In genomic region chr10:81025047-81025621, GRCm38 (mm10) we compare ENCODE assay signal across 9 mouse cellular contexts. TPM values are rescaled to one million over a fixed set of nuclear protein-coding genes. Genes with fewer than 3 reads are reported as not detected.
DNase-seq lines count a peak whose midpoint lies in the region; ATAC-seq and TF ChIP-seq lines count a peak whose summit lies in the region.
"Had no signal": no experiment of that assay in that cellular context is flagged by ENCODE, and none has a peak within 500 bp of the region (broad histone marks: within the 10 kb centered on the region; RNA-seq: fewer than 3 reads in every experiment).

No protein-coding gene starts in this region.

- WGBS in midbrain, embryonic 14.5 days, result 2% methylated on average over 39 of the region's 43 CpGs

- TF ChIP-seq CTCF in layer of hippocampus, adult 2 months (conservative IDR thresholded peaks at IDR 0.05), result no peak

- peak overlapping the region; percentile 86 for H3K9ac ChIP-seq in midbrain, embryonic 14.5 days (replicated peaks; ENCODE audit: low read length)

- H3K36me3 ChIP-seq in midbrain, embryonic 14.5 days (ENCODE audit: control insufficient read depth, insufficient read depth, low read length), result peaks cover 18% of the 10 kb centered on the region

- 0 out of 2 replicates have a peak, but pooled peaks cover 2% of the 10 kb centered on the region for H3K27me3 ChIP-seq in midbrain, embryonic 14.5 days (ENCODE audit: control insufficient read depth, insufficient read depth, low read length)

- H3K4me3 ChIP-seq in layer of hippocampus, adult 2 months, result peak overlapping the region; percentile 78
- peak overlapping the region; percentile 54 for H3K4me3 ChIP-seq in midbrain, embryonic 14.5 days (replicated peaks; ENCODE audit: low read depth, low read length)

- H3K27ac ChIP-seq in layer of hippocampus, adult 2 months, result peak overlapping the region; percentile 95
- 0 out of 2 replicates have a peak overlapping the region, but pooled peaks have one; percentile 41 for H3K27ac ChIP-seq in midbrain, embryonic 14.5 days (replicated peaks; ENCODE audit: low read depth, low read length)
- H3K27ac ChIP-seq: macrophage had no signal

- no peaks in the 10 kb centered on the region for H3K9me3 ChIP-seq in midbrain, embryonic 14.5 days (ENCODE audit: control insufficient read depth, low read length)

- peak; percentile 66 for ATAC-seq in midbrain, embryonic 14.5 days (ENCODE audit: low FRiP score, low TSS enrichment)

- DNase-seq in layer of hippocampus, adult 2 months (ENCODE audit: low spot score in 2 of 2), result no peak
- DNase-seq in layer of hippocampus, adult 18-20 months (ENCODE audit: low spot score in 2 of 2), result no peak
- peak; percentile 63 for DNase-seq in cerebellum, postnatal 10 days
- peak; percentile 37 for DNase-seq in heart, postnatal 4 days
- DNase-seq in midbrain, embryonic 14.5 days, result peak; percentile 64
- no peak for DNase-seq in thymus, postnatal 0 days (ENCODE audit: low spot score)
- DNase-seq in layer of hippocampus, postnatal 36 days, result no peak
- no peak for DNase-seq in lung, adult 18-20 months

- peaks cover 14% of the 10 kb centered on the region for H3K4me1 ChIP-seq in midbrain, embryonic 14.5 days (ENCODE audit: control insufficient read depth, insufficient read depth, low read length)

- H3K4me2 ChIP-seq in midbrain, embryonic 14.5 days (ENCODE audit: low read length), result peak overlapping the region; percentile 78

RNA-seq across cellular contexts. Expression of gene Diras1, which starts 0.3 kb away (rescaled TPM):
- total RNA-seq in layer of hippocampus, adult 2 months (2021), result 100 to 1,000 TPM in 1 of 2 experiments, 10 to 100 TPM in 1; 95.2 to 100 TPM
- total RNA-seq in layer of hippocampus, adult 18-20 months (2021), result 10 to 100 TPM; 96.6 to 98.2 TPM
- not detected for total RNA-seq in heart, postnatal 4 days (2021)
- 24.0 and 55.4 TPM in 2 replicates for polyA plus RNA-seq in midbrain, embryonic 14.5 days (2014; fragmentation: Nextera tagmentation; extraction: Ambion mirVana)
- 0.04 TPM in 1 of 2 replicates, not detected in the other for polyA plus RNA-seq in thymus, postnatal 0 days (2015; fragmentation: Nextera tagmentation; extraction: Ambion mirVana)
- 10 to 100 TPM; 96.5 to 98.1 TPM for total RNA-seq in layer of hippocampus, postnatal 36 days (2021)
- polyA plus RNA-seq: macrophage had no signal

RNA-seq across cellular contexts. Expression of gene Gng7, which starts 10.4 kb away (rescaled TPM):
- total RNA-seq in layer of hippocampus, adult 2 months (2021), result 100 to 1,000 TPM; 161 to 176 TPM
- 100 to 1,000 TPM; 166 to 173 TPM for total RNA-seq in layer of hippocampus, adult 18-20 months (2021)
- under 1 TPM; 0.38 to 0.47 TPM for total RNA-seq in heart, postnatal 4 days (2021)
- polyA plus RNA-seq in midbrain, embryonic 14.5 days (2014; fragmentation: Nextera tagmentation; extraction: Ambion mirVana), result 11.5 and 11.6 TPM in 2 replicates
- 1.5 and 1.8 TPM in 2 replicates for polyA plus RNA-seq in thymus, postnatal 0 days (2015; fragmentation: Nextera tagmentation; extraction: Ambion mirVana)
- total RNA-seq in layer of hippocampus, postnatal 36 days (2021), result 100 to 1,000 TPM; 161 to 175 TPM

RNA-seq across cellular contexts. Expression of gene Slc39a3, which starts 12.1 kb away (rescaled TPM):
- total RNA-seq in layer of hippocampus, adult 2 months (2021), result 10 to 100 TPM; 60.8 to 66.1 TPM
- total RNA-seq in layer of hippocampus, adult 18-20 months (2021), result 10 to 100 TPM; 62.1 to 64.4 TPM
- total RNA-seq in heart, postnatal 4 days (2021), result 1 to 10 TPM; 7.6 to 7.8 TPM
- 32.4 and 34.9 TPM in 2 replicates for polyA plus RNA-seq in midbrain, embryonic 14.5 days (2014; fragmentation: Nextera tagmentation; extraction: Ambion mirVana)
- 16.0 and 16.8 TPM in 2 replicates for polyA plus RNA-seq in thymus, postnatal 0 days (2015; fragmentation: Nextera tagmentation; extraction: Ambion mirVana)
- 10 to 100 TPM; 69.6 to 71.4 TPM for total RNA-seq in layer of hippocampus, postnatal 36 days (2021)

RNA-seq across cellular contexts. Expression of gene Sgta, which starts 34.8 kb away (rescaled TPM):
- 100 to 1,000 TPM; 176 TPM for total RNA-seq in layer of hippocampus, adult 2 months (2021)
- 100 to 1,000 TPM; 180 to 183 TPM for total RNA-seq in layer of hippocampus, adult 18-20 months (2021)
- total RNA-seq in heart, postnatal 4 days (2021), result 100 to 1,000 TPM; 102 to 103 TPM
- polyA plus RNA-seq in midbrain, embryonic 14.5 days (2014; fragmentation: Nextera tagmentation; extraction: Ambion mirVana), result 259 and 292 TPM in 2 replicates
- polyA plus RNA-seq in thymus, postnatal 0 days (2015; fragmentation: Nextera tagmentation; extraction: Ambion mirVana), result 120 and 127 TPM in 2 replicates
- 100 to 1,000 TPM; 174 to 175 TPM for total RNA-seq in layer of hippocampus, postnatal 36 days (2021)

RNA-seq across cellular contexts. Expression of gene Thop1, which starts 44.7 kb away (rescaled TPM):
- total RNA-seq in layer of hippocampus, adult 2 months (2021), result 10 to 100 TPM; 52.0 to 52.6 TPM
- 10 to 100 TPM; 50.5 to 50.6 TPM for total RNA-seq in layer of hippocampus, adult 18-20 months (2021)
- 10 to 100 TPM; 14.5 to 15.5 TPM for total RNA-seq in heart, postnatal 4 days (2021)
- polyA plus RNA-seq in midbrain, embryonic 14.5 days (2014; fragmentation: Nextera tagmentation; extraction: Ambion mirVana), result 31.2 and 38.2 TPM in 2 replicates
- 20.1 and 25.8 TPM in 2 replicates for polyA plus RNA-seq in thymus, postnatal 0 days (2015; fragmentation: Nextera tagmentation; extraction: Ambion mirVana)
- total RNA-seq in layer of hippocampus, postnatal 36 days (2021), result 10 to 100 TPM; 48.9 to 55.3 TPM

Comparison
In these comparisons a context has a peak if more than half of its experiments do, and no peak if none do; other contexts are left out.
1. DNase-seq: peak in cerebellum, postnatal 10 days (2 of 2), heart, postnatal 4 days (single experiment) and midbrain, embryonic 14.5 days (single experiment); none in layer of hippocampus, adult 2 months (0 of 2), layer of hippocampus, adult 18-20 months (0 of 2), thymus, postnatal 0 days (single experiment), layer of hippocampus, postnatal 36 days (0 of 2) and lung, adult 18-20 months (0 of 2).
2. RNA of gene Diras1, which starts 0.3 kb away (total RNA-seq): 95.2 to 100 TPM in layer of hippocampus, adult 2 months, 96.6 to 98.2 TPM in layer of hippocampus, adult 18-20 months and 96.5 to 98.1 TPM in layer of hippocampus, postnatal 36 days; not detected in heart, postnatal 4 days; every median in the first group is over 10 times any median in the second.
3. RNA of gene Gng7, which starts 10.4 kb away (total RNA-seq): 161 to 176 TPM in layer of hippocampus, adult 2 months, 161 to 175 TPM in layer of hippocampus, postnatal 36 days and 166 to 173 TPM in layer of hippocampus, adult 18-20 months; 0.38 to 0.47 TPM in heart, postnatal 4 days; every median in the first group is over 100 times any median in the second.
4. RNA of gene Slc39a3, which starts 12.1 kb away (total RNA-seq): 69.6 to 71.4 TPM in layer of hippocampus, postnatal 36 days, 60.8 to 66.1 TPM in layer of hippocampus, adult 2 months and 62.1 to 64.4 TPM in layer of hippocampus, adult 18-20 months; 7.6 to 7.8 TPM in heart, postnatal 4 days; every median in the first group is over 4 times any median in the second.